Mouse (Mus musculus) lung, postnatal 25 days (tissue): ENCODE results near the gene Calhm6.
A peak's percentile ranks its signal among the peaks of the same experiment; 100 is the strongest.

Experiments
- DNase-seq: peaks from one replicate; pipeline ENCODE4 v3.0.0; 2022; ENCODE audit warnings: low spot score

The Calhm6 gene

GRCm38 (mm10) chr10:34127392-34128378 lies at the start of gene Calhm6:
Gene Calhm6 (minus strand): TSS chr10:34127984.
- peak; percentile 5 for DNase-seq

- no peak for DNase-seq
Measured at GRCm38 (mm10) chr10:34175870-34176606, 48.3 kb upstream of the Calhm6 start.

DNA sequence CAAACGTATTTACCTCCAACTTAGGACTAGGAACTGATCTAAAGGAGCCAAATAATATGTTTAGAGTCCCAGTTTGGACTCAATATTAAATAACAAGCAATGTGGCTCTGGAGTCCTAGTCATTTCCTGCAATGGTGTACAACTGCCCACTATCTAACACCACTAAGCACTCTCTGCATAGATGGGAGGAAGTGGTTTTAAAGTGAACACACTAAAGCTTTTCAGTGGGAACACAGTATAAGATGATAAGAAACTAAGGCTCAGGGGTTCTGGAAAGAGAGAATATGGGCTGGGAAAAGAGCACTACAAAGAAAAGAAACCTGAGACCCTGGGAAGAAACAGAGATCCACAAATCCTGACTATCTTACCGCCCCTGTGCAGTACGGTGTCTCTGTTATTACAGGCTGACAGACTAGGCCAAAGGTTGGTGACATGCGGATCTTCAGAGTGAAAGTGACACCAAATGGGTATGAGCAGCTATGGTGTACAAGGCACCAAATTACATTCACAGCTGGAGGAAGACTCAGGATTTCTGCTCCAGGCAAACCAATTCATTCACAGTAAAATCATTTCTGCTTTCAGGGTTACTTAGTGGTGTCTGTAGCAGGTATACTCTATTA lies 45.0 kb upstream of the Calhm6 start:
- DNase-seq: peak; percentile 9

DNA sequence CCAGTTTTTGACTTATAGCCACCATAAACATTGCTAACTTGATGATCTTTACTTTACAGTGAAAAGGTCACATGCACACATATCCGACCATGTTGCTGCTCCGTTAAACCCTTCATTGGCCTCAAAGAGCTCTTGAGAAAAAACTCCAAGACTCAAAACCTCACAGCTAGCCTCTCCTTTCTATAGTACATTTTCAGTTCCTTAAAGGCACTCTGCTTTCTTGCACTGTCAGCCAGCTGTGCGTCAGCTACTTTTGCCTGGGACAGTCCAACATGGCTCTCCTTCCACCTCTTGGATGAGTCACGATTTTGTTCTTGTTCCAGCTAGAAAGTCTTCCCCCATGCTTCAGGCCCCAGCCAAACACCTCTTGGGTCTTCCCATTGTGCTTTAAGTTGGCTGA lies 43.9 kb upstream of the Calhm6 start:
- DNase-seq: peak; percentile 20

DNA sequence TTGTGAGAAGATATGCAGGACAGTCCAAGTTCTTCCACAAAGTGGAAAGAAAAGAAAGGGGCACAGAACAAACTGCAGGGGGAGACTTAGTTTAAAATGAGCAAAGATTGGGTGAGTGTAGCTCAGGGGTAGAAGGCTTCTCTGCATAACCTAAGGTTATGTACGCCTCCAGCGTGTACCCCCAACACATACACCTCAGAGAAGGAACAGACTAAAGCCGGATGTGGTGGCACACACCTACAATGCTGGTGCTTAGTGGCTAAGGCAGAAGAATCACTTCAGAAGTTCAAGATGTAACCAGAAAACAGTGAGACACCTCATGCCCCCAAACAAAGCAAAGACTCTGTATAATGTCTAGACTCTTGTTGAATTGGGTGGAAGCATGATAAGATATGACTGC lies 43.4 kb upstream of the Calhm6 start:
- peak; percentile 14 for DNase-seq

DNA sequence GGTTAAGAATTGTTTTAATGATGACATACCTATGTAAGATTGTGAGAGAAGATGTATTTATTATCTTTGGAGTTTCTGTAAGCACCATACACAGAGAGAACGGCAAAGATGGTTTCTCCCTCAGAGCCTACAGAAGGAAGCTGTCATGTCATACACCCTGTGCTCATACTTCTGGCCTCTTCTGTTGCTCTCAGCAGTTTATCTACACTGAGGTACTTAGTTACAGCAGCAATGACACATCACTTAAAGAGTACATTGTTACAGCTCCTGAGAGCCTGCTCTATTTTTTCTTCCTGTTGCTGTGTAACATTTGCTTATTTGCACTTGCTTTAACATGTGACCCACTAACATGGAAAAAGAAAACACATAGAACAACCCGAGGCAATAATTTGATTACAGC lies 39.2 kb upstream of the Calhm6 start:
- DNase-seq: no peak

- DNase-seq: no peak
Measured at GRCm38 (mm10) chr10:34155796-34156554, 28.2 kb upstream of the Calhm6 start.

DNA sequence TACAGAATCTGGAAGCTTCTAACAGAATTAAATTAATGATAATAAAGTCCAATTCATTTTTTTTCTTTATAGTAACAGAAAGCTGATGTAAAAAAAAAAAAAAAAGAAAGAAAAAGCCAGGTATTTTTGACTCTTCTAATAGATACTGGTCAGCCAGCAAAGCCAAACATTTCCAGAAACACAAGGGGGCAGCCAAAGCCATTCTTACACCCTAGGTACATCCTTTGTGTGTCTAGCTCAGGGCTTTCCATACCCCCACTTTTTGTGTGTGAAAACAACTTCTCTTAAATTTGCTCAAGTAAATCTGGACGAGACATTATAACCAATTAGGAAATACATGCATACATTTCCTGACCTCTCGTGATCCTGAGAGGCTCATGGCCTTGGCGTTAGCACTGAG lies 24.0 kb upstream of the Calhm6 start:
- DNase-seq: peak; percentile 13

DNA sequence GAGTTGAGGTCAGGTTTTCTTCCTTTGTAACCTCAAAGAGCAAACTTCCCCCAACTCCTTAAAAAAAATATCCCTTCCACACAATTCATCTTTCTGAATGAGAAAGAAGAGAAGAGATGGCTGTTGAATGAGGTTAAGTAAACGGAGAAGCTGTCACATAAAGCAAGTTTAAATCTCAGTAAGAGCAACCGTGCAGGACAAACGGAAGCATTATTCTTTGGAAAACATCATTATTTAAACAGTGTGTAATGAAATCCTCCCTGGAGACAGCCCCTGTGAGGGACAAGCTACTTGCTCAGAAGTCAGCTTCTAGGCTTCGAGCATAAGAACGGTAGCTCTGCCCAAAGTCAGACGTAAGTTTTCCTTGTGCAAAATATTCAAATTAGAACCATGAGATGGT lies 22.7 kb upstream of the Calhm6 start:
- no peak for DNase-seq

DNA sequence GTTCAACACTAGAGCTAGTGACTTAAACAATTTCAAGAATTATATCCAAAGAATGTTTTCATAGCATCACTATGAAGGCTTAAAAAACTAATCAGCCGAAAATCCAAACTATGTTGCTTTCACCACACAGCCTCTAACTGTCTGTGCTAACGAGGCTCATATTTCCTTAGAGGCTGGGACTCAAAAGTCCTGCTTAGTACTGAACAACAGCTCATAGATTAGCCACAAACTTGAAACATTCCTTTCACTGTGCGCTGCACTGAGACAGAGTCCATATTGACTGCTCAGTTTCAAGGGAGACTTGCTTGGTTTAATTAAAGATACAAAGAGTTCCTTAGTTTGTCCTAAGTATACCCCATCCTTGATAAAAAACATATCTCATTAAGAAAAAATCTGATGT lies 22.0 kb upstream of the Calhm6 start:
- DNase-seq: no peak

DNA sequence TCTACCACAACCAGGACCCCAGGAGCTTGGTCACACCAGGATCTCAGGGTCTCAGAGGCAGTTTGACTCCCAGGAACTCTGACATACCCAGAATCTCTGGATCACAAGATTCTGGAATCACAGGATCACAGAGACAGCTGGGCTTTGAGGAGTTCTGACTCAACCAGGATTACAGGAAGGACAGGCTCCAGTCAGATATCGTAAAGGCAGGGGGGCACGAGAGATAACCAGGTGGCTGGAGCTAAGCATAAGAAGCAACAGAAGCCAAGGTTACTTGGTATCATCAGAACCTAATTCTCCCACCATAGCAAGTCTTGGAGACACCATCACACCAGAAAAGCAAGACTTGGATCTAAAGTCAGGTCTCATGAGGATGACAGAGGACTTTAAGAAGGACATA lies 13.9 kb upstream of the Calhm6 start:
- no peak for DNase-seq

DNA sequence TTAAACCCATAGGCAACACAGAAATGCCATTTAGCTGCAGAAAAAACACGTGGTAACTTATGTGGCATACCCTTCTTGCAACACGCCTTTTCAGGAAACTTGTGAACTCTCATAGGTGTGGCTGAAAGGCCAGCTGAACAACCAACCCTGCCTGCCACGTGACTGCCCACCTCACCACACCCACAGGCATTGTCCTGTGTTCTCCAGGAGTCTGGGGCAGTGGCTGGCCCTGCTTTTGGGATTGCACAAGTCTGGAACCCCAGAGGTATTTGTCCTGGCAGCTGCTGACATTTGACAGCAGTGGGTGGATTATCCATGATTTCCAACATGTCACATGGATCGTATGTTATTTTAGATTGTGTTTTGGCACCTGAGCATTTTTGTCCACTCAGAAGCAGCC lies 12.0 kb upstream of the Calhm6 start:
- peak; percentile 14 for DNase-seq

DNA sequence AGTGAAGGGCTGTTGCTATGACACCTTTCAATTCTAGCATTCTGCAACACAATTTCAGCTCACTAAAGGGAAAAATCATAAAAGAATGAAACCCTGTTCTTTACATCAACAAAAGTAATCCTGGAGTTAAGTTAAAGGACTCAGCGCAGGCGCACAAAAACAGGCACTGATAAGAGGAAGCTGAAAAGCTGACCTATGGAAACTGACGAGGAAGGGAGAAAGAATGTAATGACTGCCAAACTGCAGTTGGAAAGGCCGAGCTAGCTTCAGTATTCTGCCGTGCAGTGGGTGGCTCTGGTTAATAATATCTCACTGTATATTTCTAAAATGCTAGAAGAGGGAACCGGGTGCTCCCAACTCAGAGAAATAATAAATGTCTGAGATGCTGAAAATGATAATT lies 10.2 kb upstream of the Calhm6 start:
- DNase-seq: no peak

DNA sequence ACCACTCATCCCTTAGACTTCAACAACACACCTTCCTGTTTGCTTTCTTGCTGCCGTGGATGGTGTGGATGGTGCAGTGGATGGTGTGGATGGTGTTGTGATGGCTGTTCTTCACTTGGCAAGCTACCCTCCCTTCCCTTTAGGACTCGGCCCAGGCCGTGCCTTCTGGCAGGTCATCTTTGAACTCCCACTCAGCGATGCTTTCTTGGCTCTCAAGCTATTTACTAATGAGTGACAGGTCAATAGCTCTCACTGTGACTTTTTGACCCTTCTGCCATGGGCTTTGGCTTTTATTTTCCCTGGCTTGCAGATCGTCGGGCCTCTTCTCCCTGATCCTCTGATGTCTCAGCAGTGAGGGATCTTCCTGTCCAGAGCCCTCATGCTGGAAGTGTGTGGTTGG lies 8.6 kb upstream of the Calhm6 start:
- DNase-seq: no peak

DNA sequence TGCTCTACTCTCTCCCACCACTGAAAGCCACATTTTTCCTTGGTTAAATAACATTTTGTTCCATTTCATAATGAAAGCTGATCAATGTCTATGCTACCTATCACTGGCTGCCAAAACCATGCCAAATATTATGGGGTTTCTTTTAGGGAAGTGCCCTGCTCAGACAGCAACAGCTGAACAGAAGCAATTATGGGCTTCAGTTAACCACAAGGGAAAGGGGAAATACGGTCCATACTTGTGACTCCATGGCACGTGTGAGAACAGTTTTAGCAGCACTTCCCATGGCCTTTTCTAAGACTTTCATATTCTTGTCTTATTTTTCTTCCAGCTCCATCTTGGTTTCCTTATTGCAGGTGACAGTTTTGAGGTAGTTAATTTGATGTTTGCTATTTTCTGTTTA lies 3.6 kb upstream of the Calhm6 start:
- DNase-seq: peak; percentile 33

GRCm38 (mm10) chr10:34128391-34128790 lies 607 bp upstream of the Calhm6 start:
- peak; percentile 52 for DNase-seq

DNA sequence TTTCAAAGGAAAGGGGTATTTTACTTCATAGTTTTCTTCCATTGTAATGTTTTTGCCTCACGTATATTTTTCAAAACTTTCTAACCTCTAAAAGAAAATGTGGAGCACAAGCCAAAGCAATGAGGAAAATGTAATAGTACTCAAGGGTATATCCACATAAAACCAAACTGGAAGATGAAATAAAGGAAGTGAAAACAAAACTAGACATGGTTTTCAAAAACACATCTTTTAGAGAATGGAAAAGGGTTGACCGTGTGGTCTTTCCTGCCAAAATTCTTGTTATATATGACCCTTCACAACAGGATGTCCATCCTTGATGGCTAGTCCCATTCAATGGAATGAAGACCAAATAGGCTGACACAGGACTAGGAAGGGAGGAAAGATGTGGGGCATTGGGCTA lies 9.4 kb downstream of the Calhm6 start:
- DNase-seq: no peak

GRCm38 (mm10) chr10:34117770-34118169 lies 10.0 kb downstream of the Calhm6 start:
- no peak for DNase-seq

GRCm38 (mm10) chr10:34117131-34117530 lies 10.7 kb downstream of the Calhm6 start:
- no peak for DNase-seq

DNA sequence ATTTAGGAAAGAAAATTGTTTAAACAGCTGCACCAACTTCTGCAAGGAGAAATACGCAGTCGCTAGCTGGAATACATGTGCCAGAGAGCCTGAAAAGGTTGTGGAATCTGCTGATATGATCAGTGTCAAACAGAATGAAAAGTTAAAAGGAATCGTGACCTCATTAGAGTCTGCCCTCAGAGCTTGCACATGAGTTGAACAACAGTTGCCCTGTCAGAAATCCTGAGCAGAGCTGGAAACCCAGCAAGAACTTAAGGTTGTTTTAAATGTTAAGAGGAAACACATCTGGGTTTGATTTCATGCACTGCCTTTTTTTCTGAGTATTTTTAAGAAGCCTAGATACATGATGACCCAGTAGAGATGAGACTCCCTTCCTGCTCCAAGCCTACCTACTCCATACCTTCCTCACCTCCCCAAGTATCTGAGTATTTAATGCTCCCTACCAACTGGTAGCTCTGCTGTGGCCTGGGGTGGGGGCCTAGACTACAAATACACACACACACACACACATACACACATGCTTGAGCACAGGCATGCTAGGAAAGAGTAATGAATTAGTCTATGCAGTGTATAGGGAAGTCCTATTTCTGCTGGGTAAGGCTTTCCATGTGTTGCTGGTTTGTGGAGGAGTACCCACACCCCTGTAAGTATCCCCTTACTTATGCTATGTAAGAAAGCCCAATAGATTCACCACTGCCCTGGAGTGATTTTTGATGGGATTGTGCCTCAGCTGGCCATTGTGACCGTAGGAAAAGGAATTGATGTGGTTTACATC lies 15.6 kb downstream of the Calhm6 start:
- no peak for DNase-seq

DNA sequence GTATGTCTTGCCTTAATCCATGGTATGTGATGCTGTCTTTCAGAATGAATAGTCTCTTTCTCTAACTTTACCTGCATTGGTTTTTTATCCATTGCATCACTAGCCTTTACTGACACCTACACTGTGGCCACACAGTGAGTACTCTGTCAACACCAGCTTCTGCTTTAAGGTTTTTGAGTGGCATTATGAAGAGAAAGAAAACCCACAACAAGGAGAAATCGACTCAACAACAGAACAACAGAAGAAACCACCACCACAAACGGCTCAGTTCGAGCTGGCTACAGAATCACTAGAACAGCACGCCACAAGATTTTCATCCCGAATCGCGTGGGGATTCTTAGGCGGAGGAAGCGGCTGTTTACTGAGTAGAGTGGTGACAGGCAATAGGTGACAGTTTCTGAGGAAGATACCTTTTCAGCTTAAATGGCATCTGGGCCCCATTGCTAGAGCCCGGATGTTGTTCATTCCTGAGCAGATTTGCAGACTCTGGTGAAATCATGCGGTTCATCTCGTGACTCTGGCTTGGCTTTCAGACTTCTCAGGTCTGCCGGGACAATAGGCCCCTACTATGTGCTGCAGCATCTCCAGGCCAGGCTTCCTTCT lies 16.8 kb downstream of the Calhm6 start:
- no peak for DNase-seq
